In the genomic region with DNA sequence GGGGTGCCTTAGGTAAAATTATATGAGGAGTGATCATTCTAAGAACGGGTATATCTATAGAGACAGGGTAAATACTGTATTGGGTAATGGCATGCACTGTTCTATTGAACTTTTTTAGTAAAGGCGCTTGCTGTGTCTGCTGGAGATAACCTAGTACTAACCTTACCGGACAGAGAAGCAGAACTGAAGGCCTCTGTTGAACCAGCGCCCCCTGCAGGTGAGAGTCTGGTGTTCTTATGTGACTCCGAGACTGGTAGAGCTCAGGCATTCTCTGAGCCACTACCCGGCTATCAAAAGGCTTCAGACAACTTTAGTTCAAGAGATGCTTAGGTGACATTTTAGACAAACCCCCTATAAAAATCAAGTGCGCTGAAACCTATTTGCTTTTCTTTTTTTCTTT, we compare ENCODE assay signal across 9 mouse cellular contexts. TPM values are rescaled to one million over a fixed set of nuclear protein-coding genes. Genes with fewer than 3 reads are reported as not detected.
DNase-seq lines count a peak whose midpoint lies in the region; ATAC-seq and TF ChIP-seq lines count a peak whose summit lies in the region.
"Had no signal": no experiment of that assay in that cellular context is flagged by ENCODE, and none has a peak within 500 bp of the region (broad histone marks: within the 10 kb centered on the region; RNA-seq: fewer than 3 reads in every experiment).

No protein-coding gene starts in this region.

- H3K36me3 ChIP-seq in kidney, embryonic 14.5 days (ENCODE audit: control insufficient read depth, insufficient read depth, low read length) = no peaks in the 10 kb centered on the region
- no peaks in the 10 kb centered on the region for H3K36me3 ChIP-seq in limb, embryonic 11.5 days (ENCODE audit: control insufficient read depth, insufficient read depth, low read length)
- H3K36me3 ChIP-seq in forebrain, embryonic 10.5 days (replicated peaks) = no peaks in the 10 kb centered on the region

- no peak overlapping the region for H3K9ac ChIP-seq in kidney, embryonic 14.5 days (ENCODE audit: low read depth, low read length)
- H3K9ac ChIP-seq in limb, embryonic 11.5 days (ENCODE audit: low read length) = no peak overlapping the region

- 68% methylated on average over 7 of the region's 7 CpGs for WGBS in kidney, embryonic 14.5 days
- WGBS in limb, embryonic 11.5 days = 68% methylated on average over 7 of the region's 7 CpGs
- WGBS in forebrain, embryonic 10.5 days = 61% methylated on average over 7 of the region's 7 CpGs

- in situ Hi-C loops in Patski (cut with MboI; ENCODE audit: low pct_unique_long_range_greater_than_20kb) = no loop called here

- POLR2A ChIA-PET in Patski (lab: Charles Lee) = no interaction called here

- H3K4me3 ChIP-seq in kidney, embryonic 14.5 days (ENCODE audit: low read length) = no peak overlapping the region
- no peak overlapping the region for H3K4me3 ChIP-seq in limb, embryonic 11.5 days (ENCODE audit: low read depth, low read length)
- H3K4me3 ChIP-seq in forebrain, embryonic 10.5 days = no peak overlapping the region
- H3K4me3 ChIP-seq: erythroblast, embryonic 14.5 days had no signal

- no peaks in the 10 kb centered on the region for H3K27me3 ChIP-seq in kidney, embryonic 14.5 days (ENCODE audit: control insufficient read depth, insufficient read depth, low read length)
- no peaks in the 10 kb centered on the region for H3K27me3 ChIP-seq in Patski
- no peaks in the 10 kb centered on the region for H3K27me3 ChIP-seq in limb, embryonic 11.5 days (ENCODE audit: control insufficient read depth, insufficient read depth, low read length)
- H3K27me3 ChIP-seq in forebrain, embryonic 10.5 days (ENCODE audit: poor library complexity, severe bottlenecking) = no peaks in the 10 kb centered on the region

- no peaks in the 10 kb centered on the region for H3K9me3 ChIP-seq in kidney, embryonic 14.5 days (ENCODE audit: control insufficient read depth, low read length)
- H3K9me3 ChIP-seq in limb, embryonic 11.5 days (ENCODE audit: control insufficient read depth, low read length) = no peaks in the 10 kb centered on the region
- H3K9me3 ChIP-seq in forebrain, embryonic 10.5 days = no peaks in the 10 kb centered on the region

- intact Hi-C loops in heart, postnatal 36 days (cut with DNase I) = no loop called here

- no peak for ATAC-seq in kidney, embryonic 14.5 days (ENCODE audit: low FRiP score, low TSS enrichment)
- no peak for ATAC-seq in Patski
- ATAC-seq in limb, embryonic 11.5 days (ENCODE audit: insufficient number of reproducible peaks, low FRiP score, low TSS enrichment, low read depth) = no peak

- H3K4me1 ChIP-seq in kidney, embryonic 14.5 days (ENCODE audit: control insufficient read depth, insufficient read depth, low read length) = peaks cover 3% of the 10 kb centered on the region; the same call in 1 of the 2 replicates
- H3K4me1 ChIP-seq in limb, embryonic 11.5 days (ENCODE audit: control insufficient read depth, insufficient read depth, low read length) = 0 out of 2 replicates have a peak, but pooled peaks cover 2% of the 10 kb centered on the region
- no peaks in the 10 kb centered on the region for H3K4me1 ChIP-seq in forebrain, embryonic 10.5 days

- TF ChIP-seq CTCF in Patski (IDR thresholded peaks at IDR 0.05) = peak; percentile 56

- DNase-seq in kidney, adult 11 months = peak; percentile 38
- DNase-seq in Patski (ENCODE audit: low read depth, low spot score) = no peak
- DNase-seq in cerebellum, adult 9-11 months = peak; percentile 45
- peak; percentile 29 to 48 for DNase-seq in heart, postnatal 36 days
- DNase-seq in limb, embryonic 11.5 days (ENCODE audit: low spot score) = peak; percentile 49
- DNase-seq in skeletal muscle tissue, adult 2 months (ENCODE audit: low read depth, low spot score) = peak; percentile 16
- no peak for DNase-seq in forebrain, embryonic 10.5 days (ENCODE audit: extremely low spot score, low spot score)

- H3K4me2 ChIP-seq in kidney, embryonic 14.5 days (replicated peaks; ENCODE audit: low read depth, low read length) = no peak overlapping the region
- H3K4me2 ChIP-seq in limb, embryonic 11.5 days (ENCODE audit: low read depth, severe bottlenecking) = no peak overlapping the region

- CTCF ChIA-PET in Patski (lab: Charles Lee) = no interaction called here

- no peak overlapping the region for H3K27ac ChIP-seq in kidney, embryonic 14.5 days (ENCODE audit: low read depth, low read length)
- H3K27ac ChIP-seq in limb, embryonic 11.5 days (replicated peaks; ENCODE audit: low read depth, low read length) = no peak overlapping the region
- H3K27ac ChIP-seq in forebrain, embryonic 10.5 days = no peak overlapping the region

RNA-seq across cellular contexts. Expression of a gene that starts 17.6 kb away (rescaled TPM):
- polyA plus RNA-seq in kidney, embryonic 14.5 days (2014; fragmentation: Nextera tagmentation; extraction: Ambion mirVana) = 0.29 and 0.64 TPM in 2 replicates
- polyA plus RNA-seq in Patski (2021) = 0.19 TPM
- not detected for total RNA-seq in heart, postnatal 36 days (2021)
- polyA plus RNA-seq in limb, embryonic 11.5 days (2014; fragmentation: Nextera tagmentation; extraction: Ambion mirVana) = 0.09 and 0.11 TPM in 2 replicates
- polyA plus RNA-seq in forebrain, embryonic 10.5 days (2016; fragmentation: Nextera tagmentation; extraction: Ambion mirVana) = 0.17 and 0.43 TPM in 2 replicates
- polyA plus RNA-seq: erythroblast, embryonic 14.5 days had no signal

RNA-seq across cellular contexts. Expression of a gene that starts 31.0 kb away (rescaled TPM):
- 68.8 and 79.9 TPM in 2 replicates for polyA plus RNA-seq in kidney, embryonic 14.5 days (2014; fragmentation: Nextera tagmentation; extraction: Ambion mirVana)
- polyA plus RNA-seq in Patski (2021) = 33.8 TPM
- 10 to 100 TPM; 14.6 to 17.0 TPM for total RNA-seq in heart, postnatal 36 days (2021)
- 73.7 and 79.4 TPM in 2 replicates for polyA plus RNA-seq in limb, embryonic 11.5 days (2014; fragmentation: Nextera tagmentation; extraction: Ambion mirVana)
- polyA plus RNA-seq in forebrain, embryonic 10.5 days (2016; fragmentation: Nextera tagmentation; extraction: Ambion mirVana) = 80.2 and 82.4 TPM in 2 replicates

RNA-seq across cellular contexts. Expression of a gene that starts 31.2 kb away (rescaled TPM):
- 81.8 and 91.6 TPM in 2 replicates for polyA plus RNA-seq in kidney, embryonic 14.5 days (2014; fragmentation: Nextera tagmentation; extraction: Ambion mirVana)
- polyA plus RNA-seq in Patski (2021) = 132 TPM
- 100 to 1,000 TPM; 418 to 460 TPM for total RNA-seq in heart, postnatal 36 days (2021)
- 71.1 and 71.4 TPM in 2 replicates for polyA plus RNA-seq in limb, embryonic 11.5 days (2014; fragmentation: Nextera tagmentation; extraction: Ambion mirVana)
- polyA plus RNA-seq in forebrain, embryonic 10.5 days (2016; fragmentation: Nextera tagmentation; extraction: Ambion mirVana) = 61.7 TPM in 2 replicates

Comparison
In these comparisons a context has a peak if more than half of its experiments do, and no peak if none do; other contexts are left out.
1. DNase-seq: peak in kidney, adult 11 months (single experiment), cerebellum, adult 9-11 months (single experiment), heart, postnatal 36 days (2 of 2), limb, embryonic 11.5 days (single experiment) and skeletal muscle tissue, adult 2 months (single experiment); none in Patski (single experiment) and forebrain, embryonic 10.5 days (single experiment).